Mouse (Mus musculus): Measurements from ENCODE around the gene Dera. TPM values are rescaled to one million over a fixed set of nuclear protein-coding genes. Genes with fewer than 3 reads are reported as not detected.
"Not testable (repeated sequence)": the region's sequence is repeated elsewhere in the genome, so short reads cannot be mapped to it uniquely, and the experiment has no call there.

The Dera gene
- 10 to 100 TPM; 10.2 to 10.9 TPM for total RNA-seq (2021)
- long read RNA-seq, experiment 1, transcript Dera-201 (9 exons, 1,729 nt), result major isoform, 12 of 13 reads
- long read RNA-seq, experiment 1, partial matches to known transcripts, result 0 of 13 reads
- long read RNA-seq, experiment 1, other reads (novel, unspliced or antisense), result 1 of 13 reads
- long read RNA-seq, experiment 2, transcript Dera-201 (9 exons, 1,729 nt), result major isoform, 5 of 5 reads
- long read RNA-seq, experiment 2, partial matches to known transcripts, result 0 of 5 reads
- long read RNA-seq, experiment 2, other reads (novel, unspliced or antisense), result 0 of 5 reads

GRCm38 (mm10) chr6:137754056-137754856, at the start of gene Dera:
TSS of gene Dera (plus strand) at chr6:137754546.
- intact Hi-C loops (cut with DNase I), result no loop called here

GRCm38 (mm10) chr6:137706209-137706608, 48.1 kb upstream of the Dera start:
- intact Hi-C loops (cut with DNase I), result no loop called here

More at GRCm38 (mm10) chr6:137754056-137754856, at the start of gene Dera:
- peak; percentile 77 to 87 for DNase-seq

DNA sequence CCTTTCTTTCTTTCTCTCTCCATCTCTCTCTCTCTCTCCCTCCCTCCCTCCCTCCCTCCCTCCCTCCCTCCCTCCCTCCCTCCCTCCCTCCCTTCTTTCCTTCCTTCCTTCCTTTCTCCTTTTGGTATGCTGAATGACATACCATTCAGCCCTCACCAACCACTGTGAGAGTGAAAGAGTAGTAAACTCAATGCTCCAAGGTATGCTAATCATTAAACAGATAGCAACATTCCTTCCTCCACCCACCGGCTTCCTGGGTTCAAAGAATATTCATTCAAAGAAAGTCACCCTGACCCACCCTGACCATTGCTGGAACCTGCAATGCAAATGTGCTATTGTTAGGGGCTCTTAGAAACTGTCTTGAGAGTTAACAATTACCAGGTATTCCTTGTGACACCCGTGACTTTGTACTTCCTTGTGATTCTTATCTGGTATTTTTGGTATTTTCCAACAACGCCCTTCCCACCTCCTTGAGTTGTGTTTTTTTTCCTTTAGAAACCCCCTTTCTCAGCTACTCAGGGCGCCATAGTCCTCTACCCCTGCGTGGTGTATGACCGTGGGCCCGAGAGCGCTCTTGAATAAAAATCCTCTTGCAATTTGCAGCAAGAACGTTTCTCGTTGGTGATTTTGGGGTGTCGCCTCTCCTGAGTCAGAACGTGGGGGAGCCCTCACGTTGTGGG, 45.5 kb upstream of the Dera start:
- DNase-seq; intact Hi-C loops (cut with DNase I): not testable (repeated sequence)

More at GRCm38 (mm10) chr6:137706209-137706608, 48.1 kb upstream of the Dera start:
- no peak for DNase-seq

GRCm38 (mm10) chr6:137710179-137711037, 43.9 kb upstream of the Dera start:
- intact Hi-C loops (cut with DNase I), result loop anchor here (10.0 kb wide), 1 partner anchor 156 kb away; no protein-coding TSS in a partner anchor

GRCm38 (mm10) chr6:137712654-137713309, 41.6 kb upstream of the Dera start:
- no peak for DNase-seq
- intact Hi-C loops (cut with DNase I), result loop anchor here (10.0 kb wide), 1 partner anchor 158 kb away; no protein-coding TSS in a partner anchor

More at GRCm38 (mm10) chr6:137710179-137711037, 43.9 kb upstream of the Dera start:
- peak in 1 of 2 experiments; percentile 57 for DNase-seq

DNA sequence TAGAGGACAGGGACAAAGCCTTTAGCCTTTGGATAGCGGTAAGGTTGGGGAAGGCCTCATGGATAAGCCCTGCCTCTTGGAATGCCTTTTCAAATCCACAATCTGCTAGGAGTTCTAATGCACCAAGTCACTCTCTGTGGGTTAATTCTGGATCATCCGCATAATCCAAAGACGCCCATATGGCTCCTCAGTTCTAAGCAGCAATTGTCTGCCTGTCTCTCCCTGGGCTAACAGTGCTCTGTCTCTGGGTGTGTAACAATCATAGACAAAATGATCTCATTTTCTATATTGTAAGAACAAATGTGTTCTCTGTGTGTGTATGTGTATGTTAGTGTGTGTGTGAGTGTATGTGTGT, 41.1 kb upstream of the Dera start:
- intact Hi-C loops (cut with DNase I), result loop anchor here (10.0 kb wide), 1 partner anchor 158 kb away; no protein-coding TSS in a partner anchor
- DNase-seq, result no peak

DNA sequence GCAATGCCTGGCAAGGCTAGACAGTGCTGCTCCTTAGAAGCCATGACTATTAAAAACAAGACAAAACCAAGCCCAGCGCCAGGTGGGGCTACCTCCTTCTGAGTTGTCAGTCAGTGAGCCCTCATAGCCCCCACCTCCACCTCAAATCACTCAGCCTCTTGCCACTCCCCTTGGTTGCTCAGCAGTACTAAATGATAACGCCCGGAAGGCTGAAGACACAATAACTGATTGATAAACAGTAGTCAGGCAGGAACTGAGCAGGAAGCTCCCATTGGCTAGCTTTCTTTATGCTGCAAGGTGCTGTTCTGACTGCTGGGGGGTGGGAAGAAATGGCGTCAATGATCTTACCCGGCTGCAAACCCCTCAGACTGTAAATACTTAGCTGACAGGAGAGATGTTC, 37.5 kb upstream of the Dera start:
- no peak for DNase-seq
- intact Hi-C loops (cut with DNase I), result loop anchor here (10.0 kb wide), 1 partner anchor 162 kb away; no protein-coding TSS in a partner anchor

DNA sequence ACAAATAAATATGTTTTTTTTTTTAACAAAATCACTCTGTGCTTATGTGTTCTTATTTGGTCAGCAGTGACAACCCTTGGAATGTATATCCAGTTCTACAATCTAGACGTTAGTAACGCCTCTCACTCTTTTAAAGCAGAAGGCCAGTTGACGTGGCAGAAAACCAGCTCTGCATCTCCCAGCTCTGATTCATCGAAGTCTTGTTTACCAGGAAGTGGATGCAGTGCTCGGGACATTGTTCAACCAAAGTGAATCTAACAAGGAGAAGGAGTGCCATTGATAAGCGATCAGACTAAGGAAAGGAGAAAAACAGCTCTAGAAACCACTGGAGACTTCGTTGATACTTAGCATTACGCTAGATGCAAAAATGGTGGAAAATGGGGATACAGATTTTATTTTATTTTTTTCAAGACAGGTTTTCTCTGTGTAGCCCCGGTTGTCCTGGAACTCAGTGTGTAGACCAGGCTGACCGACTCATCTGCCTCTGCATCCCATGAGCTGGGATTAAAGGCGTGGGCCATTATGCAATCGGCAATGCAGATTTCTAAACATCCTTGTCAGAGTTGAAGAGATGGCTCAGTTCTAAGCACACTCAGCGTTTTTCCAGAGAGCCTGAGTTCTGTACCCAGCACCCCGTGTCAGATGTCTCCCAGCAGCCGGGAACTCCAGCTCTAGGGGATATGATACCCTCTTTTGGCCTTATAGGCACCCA, 32.0 kb upstream of the Dera start:
- intact Hi-C loops (cut with DNase I), result loop anchor here (2.0 to 5.0 kb wide), 2 partner anchors 74 to 515 kb away; no protein-coding TSS in a partner anchor
- DNase-seq, result no peak

DNA sequence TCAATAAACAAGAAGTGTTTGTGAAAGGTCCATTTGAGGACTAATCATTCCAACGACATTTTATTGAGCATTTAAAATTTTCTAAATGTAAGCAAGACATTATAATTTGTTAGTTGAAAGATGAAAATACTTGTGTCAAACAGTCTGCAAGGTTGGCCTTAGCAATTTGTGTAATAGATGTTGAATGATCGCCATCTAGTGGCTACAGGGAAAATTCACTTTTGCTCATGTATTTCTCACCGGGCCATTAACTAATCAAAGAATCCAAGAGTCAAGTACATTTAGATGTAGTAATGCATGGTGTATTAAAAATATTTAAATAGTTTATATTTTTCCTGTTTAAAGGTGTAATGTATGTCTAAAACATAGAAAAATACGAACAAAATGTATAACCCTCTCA, 30.4 kb upstream of the Dera start:
- intact Hi-C loops (cut with DNase I), result loop anchor here (1.0 to 5.0 kb wide), 4 partner anchors 75 to 517 kb away; no protein-coding TSS in a partner anchor
- peak in 1 of 2 experiments; percentile 59 for DNase-seq

DNA sequence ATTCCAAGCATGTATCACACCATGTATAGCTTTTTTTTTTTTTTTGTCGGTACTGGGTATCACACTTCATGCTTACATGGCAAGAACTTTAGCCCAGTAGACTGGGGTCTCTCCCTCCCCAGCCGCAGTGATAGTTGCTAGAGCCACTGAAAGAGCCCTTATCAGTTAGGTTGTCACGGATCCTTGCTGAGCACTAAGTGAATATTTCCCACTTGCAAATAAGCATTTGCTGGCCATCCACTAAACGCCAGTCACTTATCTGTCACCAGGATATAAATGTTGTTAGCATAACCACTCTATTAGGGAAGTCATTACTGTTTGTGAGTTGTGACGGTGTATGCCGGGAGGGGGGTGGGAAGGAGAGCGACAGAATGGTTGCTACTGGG, 19.9 kb upstream of the Dera start:
- DNase-seq, result no peak
- intact Hi-C loops (cut with DNase I), result no loop called here

DNA sequence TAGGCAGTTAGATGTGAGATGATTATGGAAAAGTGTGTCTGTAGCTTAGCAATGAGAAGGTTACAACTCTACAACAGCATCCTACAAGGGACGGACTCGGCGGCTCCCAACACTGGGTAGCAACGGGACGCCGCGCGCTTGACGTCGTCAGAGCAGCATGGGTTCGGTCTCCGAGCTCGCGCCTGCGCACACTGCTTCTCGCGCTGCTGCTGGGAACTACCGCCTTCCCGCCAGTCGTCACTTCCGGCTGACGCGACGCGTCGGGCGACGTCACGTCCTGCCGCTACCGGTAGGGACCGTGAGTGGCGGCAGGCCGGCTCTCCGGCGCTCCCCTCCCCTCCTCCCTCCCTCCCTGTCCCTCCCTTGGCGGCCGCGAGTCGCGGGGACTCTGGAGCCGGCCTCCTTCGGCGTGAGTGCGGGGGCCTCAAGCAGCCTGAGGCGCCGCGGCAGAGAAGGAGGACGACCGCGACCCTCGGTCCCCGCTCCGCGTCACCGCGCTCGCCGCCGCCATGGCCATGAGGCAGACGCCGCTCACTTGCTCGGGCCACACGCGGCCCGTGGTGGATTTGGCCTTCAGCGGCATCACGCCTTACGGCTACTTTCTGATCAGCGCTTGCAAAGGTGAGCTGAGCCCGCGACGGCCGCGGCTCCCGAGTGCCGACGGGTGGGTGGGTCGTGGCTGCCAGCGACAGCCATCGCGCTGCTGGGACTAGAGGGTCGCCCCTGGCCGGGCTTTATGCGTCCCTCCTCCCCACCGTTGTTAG, 19.3 kb upstream of the Dera start, which contains the start of gene Strap:
Gene Strap, plus strand, starts transcription at position 233 of the 764 bp plus-strand sequence.
- intact Hi-C loops (cut with DNase I), result no loop called here
- DNase-seq, result peak; percentile 97

GRCm38 (mm10) chr6:137735671-137736238, 18.6 kb upstream of the Dera start:
- intact Hi-C loops (cut with DNase I), result no loop called here
- DNase-seq, result no peak

- intact Hi-C loops (cut with DNase I), result loop anchor here (10.0 kb wide), 1 partner anchor 916 kb away; the partner anchor contains the start of genes BC049715 and Wbp11
- DNase-seq, result no peak
Observed at GRCm38 (mm10) chr6:137740972-137741371, 13.4 kb upstream of the Dera start.

DNA sequence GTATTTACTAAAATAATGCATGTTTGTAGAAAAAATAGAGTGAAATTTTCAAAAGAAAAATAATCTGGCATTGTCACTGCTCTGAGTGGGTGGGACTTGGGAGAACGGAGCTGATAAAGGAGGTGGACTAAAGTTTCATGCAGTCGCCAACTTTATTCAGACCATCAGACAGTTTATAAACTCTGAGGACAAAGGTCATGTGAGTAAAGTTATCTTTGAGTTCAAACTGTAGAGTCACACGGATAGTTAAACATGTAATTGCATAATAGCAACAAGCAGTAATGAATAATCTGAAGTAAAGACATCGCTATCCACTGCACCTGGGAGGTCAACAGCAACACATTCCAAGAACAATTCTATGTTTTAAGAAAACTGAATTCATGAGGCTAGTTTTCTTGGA, 9.6 kb upstream of the Dera start:
- intact Hi-C loops (cut with DNase I), result loop anchor here (10.0 kb wide), 1 partner anchor 920 kb away; the partner anchor contains the start of genes BC049715 and Wbp11
- DNase-seq, result no peak

- DNase-seq, result peak in 1 of 2 experiments; percentile 19
- intact Hi-C loops (cut with DNase I), result loop anchor here (10.0 kb wide), 1 partner anchor 923 kb away; the partner anchor contains the start of genes BC049715 and Wbp11
Observed at GRCm38 (mm10) chr6:137747174-137747928, 7.0 kb upstream of the Dera start.

- intact Hi-C loops (cut with DNase I), result no loop called here
- no peak for DNase-seq
Observed at GRCm38 (mm10) chr6:137751551-137752274, 2.6 kb upstream of the Dera start.
